Mouse (Mus musculus): ENCODE results near the gene Bcor. TPM values are rescaled to one million over a fixed set of nuclear protein-coding genes. Genes with fewer than 3 reads are reported as not detected.

Bcor gene
- polyA plus RNA-seq, 1 experiment from 2014 or later = 16.7 TPM

GRCm38 (mm10) chrX:12005181-12006030 is 154.7 kb downstream of the Bcor start:
- H3K4me1 ChIP-seq = peaks cover 51% of the 10 kb centered on the region
- H3K4me2 ChIP-seq = peak overlapping the region; percentile 67
- peak overlapping the region; percentile 69; the same call in 1 of the 2 replicates for H3K9ac ChIP-seq
- H3K4me3 ChIP-seq = peak overlapping the region; percentile 45
- no peaks in the 10 kb centered on the region for H3K9me3 ChIP-seq
- H3K27ac ChIP-seq = peak overlapping the region; percentile 82
- no peak for ATAC-seq (ENCODE audit: insufficient number of reproducible peaks, insufficient read depth, low FRiP score, low TSS enrichment, low read depth)
- H3K36me3 ChIP-seq = no peaks in the 10 kb centered on the region
- WGBS = 9% methylated on average over 37 of the region's 38 CpGs
- peaks cover 93% of the 10 kb centered on the region for H3K27me3 ChIP-seq

- H3K4me2 ChIP-seq = no peak overlapping the region
- no peak overlapping the region for H3K4me3 ChIP-seq
- H3K9ac ChIP-seq = no peak overlapping the region
- peaks cover 99% of the 10 kb centered on the region for H3K27me3 ChIP-seq
- peaks cover 61% of the 10 kb centered on the region for H3K4me1 ChIP-seq
- WGBS = 12% methylated on average over 16 of the region's 16 CpGs
- no peaks in the 10 kb centered on the region for H3K9me3 ChIP-seq
- H3K27ac ChIP-seq = no peak overlapping the region
- no peak for ATAC-seq (ENCODE audit: insufficient number of reproducible peaks, insufficient read depth, low FRiP score, low TSS enrichment, low read depth)
- H3K36me3 ChIP-seq = no peaks in the 10 kb centered on the region
Observed at GRCm38 (mm10) chrX:12004416-12004815, 155.7 kb downstream of the Bcor start.

GRCm38 (mm10) chrX:12003947-12004346 is 156.2 kb downstream of the Bcor start:
- Histone ChIP-seq H3K4me1 (peaks cover 63% of the 10 kb centered on the region), H3K36me3 (no peaks in the 10 kb centered on the region), H3K4me2 (no peak overlapping the region), H3K9me3 (no peaks in the 10 kb centered on the region), H3K27ac (no peak overlapping the region), H3K4me3 (no peak overlapping the region), H3K9ac (no peak overlapping the region), H3K27me3 (peaks cover 99% of the 10 kb centered on the region)
- ATAC-seq (ENCODE audit: insufficient number of reproducible peaks, insufficient read depth, low FRiP score, low TSS enrichment, low read depth) = no peak
- 35% methylated on average over 6 of the region's 6 CpGs for WGBS

DNA sequence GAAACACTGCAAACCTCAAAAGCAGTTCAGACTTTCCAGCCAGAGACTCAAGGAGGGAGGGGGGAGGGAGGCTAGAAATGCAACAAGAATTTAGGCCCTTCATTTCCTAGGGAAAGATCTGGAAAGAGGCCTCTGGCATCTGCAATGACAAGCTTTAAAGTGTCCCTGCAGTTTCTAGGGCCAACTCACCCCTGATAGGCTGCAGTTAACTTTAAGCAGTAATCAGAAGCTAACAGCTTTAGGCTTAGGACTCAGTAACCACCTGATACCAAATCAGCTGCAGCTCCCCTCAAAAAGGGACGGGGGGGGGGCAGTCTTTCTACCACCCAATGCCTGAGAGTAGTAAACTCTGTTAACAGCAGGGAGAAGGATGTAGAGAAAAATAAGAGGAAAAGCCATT is 156.6 kb downstream of the Bcor start:
- Histone ChIP-seq H3K27me3 (peaks cover 100% of the 10 kb centered on the region), H3K9me3 (no peaks in the 10 kb centered on the region), H3K4me2 (peak overlapping the region; percentile 16; the same call in 1 of the 2 replicates), H3K4me3 (no peak overlapping the region), H3K27ac (no peak overlapping the region), H3K9ac (no peak overlapping the region), H3K36me3 (no peaks in the 10 kb centered on the region), H3K4me1 (peaks cover 63% of the 10 kb centered on the region)
- no peak for ATAC-seq (ENCODE audit: insufficient number of reproducible peaks, insufficient read depth, low FRiP score, low TSS enrichment, low read depth)
- WGBS = 9% methylated on average over 1 of the region's 1 CpGs

GRCm38 (mm10) chrX:12003106-12003505 is 157.0 kb downstream of the Bcor start:
- Histone ChIP-seq H3K27ac (no peak overlapping the region), H3K9ac (no peak overlapping the region), H3K4me3 (no peak overlapping the region), H3K4me2 (peak overlapping the region; percentile 16; the same call in 1 of the 2 replicates), H3K9me3 (no peaks in the 10 kb centered on the region), H3K36me3 (no peaks in the 10 kb centered on the region), H3K27me3 (peaks cover 100% of the 10 kb centered on the region), H3K4me1 (peaks cover 65% of the 10 kb centered on the region)
- ATAC-seq (ENCODE audit: insufficient number of reproducible peaks, insufficient read depth, low FRiP score, low TSS enrichment, low read depth) = no peak
- 17% methylated on average over 9 of the region's 9 CpGs for WGBS

DNA sequence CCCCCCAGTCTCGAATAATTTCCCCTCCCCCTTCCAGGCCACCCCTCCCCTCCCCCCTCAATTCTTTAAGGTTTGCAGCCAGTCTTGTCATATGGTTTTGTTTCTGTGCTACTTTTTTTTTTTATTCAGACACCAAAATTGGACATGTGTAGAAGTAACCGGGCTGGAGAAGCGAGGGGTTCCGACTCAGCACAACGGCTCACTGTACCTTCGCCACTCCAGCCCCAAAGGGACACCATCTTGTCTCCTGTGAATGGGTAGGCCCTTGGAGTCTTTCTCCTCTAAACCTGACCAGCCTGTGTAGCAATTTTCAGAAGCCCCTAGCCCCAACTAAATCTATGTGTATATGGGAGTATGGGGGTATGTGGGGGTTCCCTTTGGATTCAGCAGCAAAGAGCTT is 157.6 kb downstream of the Bcor start:
- Histone ChIP-seq H3K36me3 (no peaks in the 10 kb centered on the region), H3K9ac (no peak overlapping the region), H3K27ac (no peak overlapping the region), H3K27me3 (peaks cover 100% of the 10 kb centered on the region), H3K4me3 (no peak overlapping the region), H3K9me3 (no peaks in the 10 kb centered on the region), H3K4me2 (no peak overlapping the region), H3K4me1 (peaks cover 65% of the 10 kb centered on the region)
- 24% methylated on average over 6 of the region's 6 CpGs for WGBS
- ATAC-seq (ENCODE audit: insufficient number of reproducible peaks, insufficient read depth, low FRiP score, low TSS enrichment, low read depth) = no peak

GRCm38 (mm10) chrX:12001969-12002368 is 158.2 kb downstream of the Bcor start:
- H3K9ac ChIP-seq = no peak overlapping the region
- no peaks in the 10 kb centered on the region for H3K36me3 ChIP-seq
- ATAC-seq (ENCODE audit: insufficient number of reproducible peaks, insufficient read depth, low FRiP score, low TSS enrichment, low read depth) = no peak
- H3K4me1 ChIP-seq = peaks cover 65% of the 10 kb centered on the region
- peaks cover 99% of the 10 kb centered on the region for H3K27me3 ChIP-seq
- H3K4me3 ChIP-seq = no peak overlapping the region
- 14% methylated on average over 3 of the region's 3 CpGs for WGBS
- H3K9me3 ChIP-seq = no peaks in the 10 kb centered on the region
- H3K4me2 ChIP-seq = no peak overlapping the region
- no peak overlapping the region; the same call in 1 of the 2 replicates for H3K27ac ChIP-seq

DNA sequence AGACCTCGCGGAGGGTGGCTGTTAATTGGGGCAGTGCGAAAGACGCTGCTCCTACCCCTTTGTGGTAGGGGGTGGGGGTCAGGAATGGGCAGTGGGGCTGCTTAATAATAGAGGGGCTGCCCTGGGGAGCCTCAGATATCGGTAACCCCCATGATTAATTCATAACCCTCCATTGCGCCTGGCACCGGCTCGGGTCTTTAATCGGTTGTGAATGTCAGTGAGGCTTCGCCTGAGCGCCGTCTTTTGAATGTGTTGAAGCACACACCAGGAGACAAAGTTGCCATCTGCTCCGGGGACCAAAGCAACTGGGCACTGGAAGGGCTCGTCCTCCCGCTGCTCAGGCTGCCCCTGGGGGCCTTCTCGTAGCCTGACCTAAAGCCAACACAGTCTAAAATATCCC is 158.8 kb downstream of the Bcor start:
- H3K4me3 ChIP-seq = no peak overlapping the region
- peaks cover 97% of the 10 kb centered on the region for H3K27me3 ChIP-seq
- peaks cover 65% of the 10 kb centered on the region for H3K4me1 ChIP-seq
- no peak overlapping the region for H3K9ac ChIP-seq
- no peak overlapping the region for H3K27ac ChIP-seq
- H3K36me3 ChIP-seq = no peaks in the 10 kb centered on the region
- H3K9me3 ChIP-seq = no peaks in the 10 kb centered on the region
- no peak for ATAC-seq (ENCODE audit: insufficient number of reproducible peaks, insufficient read depth, low FRiP score, low TSS enrichment, low read depth)
- 0 out of 2 replicates have a peak overlapping the region, but pooled peaks have one; percentile 9 for H3K4me2 ChIP-seq
- 11% methylated on average over 16 of the region's 16 CpGs for WGBS

DNA sequence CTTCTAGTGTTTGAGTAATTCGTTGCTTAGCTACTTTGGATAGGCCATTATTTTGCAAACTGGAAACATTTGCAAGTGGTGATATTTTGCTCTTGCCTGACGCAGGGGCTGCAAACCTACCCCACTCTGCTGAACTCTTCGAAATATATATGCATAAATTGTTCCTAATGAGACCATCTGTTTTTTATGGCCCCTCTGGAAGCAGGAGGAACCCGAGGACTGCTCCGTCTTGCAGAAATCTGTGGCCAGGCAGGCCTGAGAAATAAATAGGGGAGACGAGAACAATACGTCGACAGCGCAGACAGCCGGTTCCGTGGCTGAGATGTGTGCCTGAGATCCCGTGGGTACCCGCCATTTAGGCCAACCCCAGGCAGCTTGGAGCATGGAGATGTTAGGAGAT is 159.5 kb downstream of the Bcor start:
- Histone ChIP-seq H3K9me3 (no peaks in the 10 kb centered on the region), H3K9ac (no peak overlapping the region), H3K4me1 (peaks cover 60% of the 10 kb centered on the region), H3K4me2 (peak overlapping the region; percentile 9; the same call in 1 of the 2 replicates), H3K27me3 (peaks cover 95% of the 10 kb centered on the region), H3K27ac (no peak overlapping the region), H3K36me3 (no peaks in the 10 kb centered on the region), H3K4me3 (no peak overlapping the region)
- 10% methylated on average over 13 of the region's 13 CpGs for WGBS
- ATAC-seq (ENCODE audit: insufficient number of reproducible peaks, insufficient read depth, low FRiP score, low TSS enrichment, low read depth) = no peak

DNA sequence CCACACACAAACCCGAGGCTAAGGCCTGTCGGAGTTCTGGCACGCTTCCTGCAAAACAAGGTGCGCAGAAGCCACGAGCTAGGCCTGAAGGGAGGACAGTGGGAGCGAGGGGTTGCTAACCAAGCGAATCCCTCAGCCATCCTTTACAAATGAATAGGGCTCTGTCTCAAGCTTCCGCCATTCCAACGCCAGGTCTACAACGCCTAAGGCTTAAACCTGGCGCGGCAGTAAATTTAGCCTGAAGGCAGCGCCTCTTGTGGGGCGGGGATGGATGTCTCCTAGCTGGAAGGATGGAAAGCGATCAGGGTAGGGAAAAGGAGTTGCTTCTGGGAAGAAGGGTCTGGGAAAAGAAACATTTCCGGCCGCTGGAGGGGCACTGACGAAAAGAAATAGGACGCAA is 160.2 kb downstream of the Bcor start:
- Histone ChIP-seq H3K4me1 (peaks cover 55% of the 10 kb centered on the region), H3K27ac (no peak overlapping the region), H3K36me3 (no peaks in the 10 kb centered on the region), H3K4me3 (no peak overlapping the region), H3K9me3 (no peaks in the 10 kb centered on the region), H3K27me3 (peaks cover 94% of the 10 kb centered on the region), H3K4me2 (peak overlapping the region; percentile 67), H3K9ac (no peak overlapping the region)
- no peak for ATAC-seq (ENCODE audit: insufficient number of reproducible peaks, insufficient read depth, low FRiP score, low TSS enrichment, low read depth)
- 8% methylated on average over 19 of the region's 19 CpGs for WGBS

- no peaks in the 10 kb centered on the region for H3K9me3 ChIP-seq
- H3K4me1 ChIP-seq = peaks cover 44% of the 10 kb centered on the region
- H3K36me3 ChIP-seq = no peaks in the 10 kb centered on the region
- H3K4me2 ChIP-seq = peak overlapping the region; percentile 67
- peak overlapping the region; percentile 38 for H3K4me3 ChIP-seq
- WGBS = 6% methylated on average over 27 of the region's 41 CpGs
- peak overlapping the region; percentile 62 for H3K9ac ChIP-seq
- peak overlapping the region; percentile 44; the same call in 1 of the 2 replicates for H3K27ac ChIP-seq
- peaks cover 89% of the 10 kb centered on the region for H3K27me3 ChIP-seq
- peak; percentile 83 for ATAC-seq (ENCODE audit: insufficient number of reproducible peaks, insufficient read depth, low FRiP score, low TSS enrichment, low read depth)
Observed at GRCm38 (mm10) chrX:11998934-11999336, 161.2 kb downstream of the Bcor start.

DNA sequence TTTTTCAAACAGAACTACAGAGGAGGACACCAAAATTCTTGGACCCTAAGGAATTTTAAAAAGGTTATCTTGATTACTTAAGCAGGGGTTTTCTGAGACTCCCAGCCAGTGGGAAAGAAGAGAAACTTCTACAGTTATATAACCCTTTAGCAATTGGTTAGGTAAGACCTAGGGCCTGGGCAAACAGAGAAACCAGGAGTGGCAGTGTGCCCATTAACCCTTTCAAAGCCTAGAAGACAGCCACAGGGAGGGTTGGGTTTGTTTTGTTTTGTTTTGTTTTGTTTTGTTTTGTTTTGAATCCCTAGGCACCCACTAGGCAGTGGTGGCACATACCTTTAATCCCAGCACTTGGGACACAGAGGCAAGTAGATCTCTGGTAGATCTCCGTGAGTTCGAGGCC is 163.3 kb downstream of the Bcor start:
- 83% methylated on average over 2 of the region's 2 CpGs for WGBS
- ATAC-seq (ENCODE audit: insufficient number of reproducible peaks, insufficient read depth, low FRiP score, low TSS enrichment, low read depth) = no peak
- H3K4me2 ChIP-seq = no peak overlapping the region
- H3K4me3 ChIP-seq = no peak overlapping the region
- no peak overlapping the region for H3K27ac ChIP-seq
- H3K4me1 ChIP-seq = peaks cover 28% of the 10 kb centered on the region
- no peak overlapping the region for H3K9ac ChIP-seq
- no peaks in the 10 kb centered on the region for H3K9me3 ChIP-seq
- no peaks in the 10 kb centered on the region for H3K36me3 ChIP-seq
- H3K27me3 ChIP-seq = peaks cover 70% of the 10 kb centered on the region
